Mouse (Mus musculus) stomach, embryonic 14.5 days (tissue): ENCODE results near the gene Tcl1b5. TPM values are rescaled to one million over a fixed set of nuclear protein-coding genes. Genes with fewer than 3 reads are reported as not detected.
"Not testable (repeated sequence)": the region's sequence is repeated elsewhere in the genome, so short reads cannot be mapped to it uniquely, and the experiment has no call there.

ENCODE experiments used
- ATAC-seq: fragments of 200-750 bp; cut with Nextera tagmentation; 2 replicates; pipeline ENCODE4 v1.8.0; 2017; ENCODE audit warnings: low read depth, moderate TSS enrichment; ENCODE audit not compliant: insufficient number of reproducible peaks, insufficient read depth, low FRiP score
- H3K27ac ChIP-seq: fragments of 300-500 bp; sonication (generic); 2 replicates; pipeline ENCODE4 v1.5.1; 2014; ENCODE audit warnings: mild to moderate bottlenecking, low read length, moderate library complexity, mixed read lengths
- H3K27me3 ChIP-seq: fragments of 300-500 bp; sonication (generic); 2 replicates; pipeline ENCODE4 v1.6.1; 2014; ENCODE audit warnings: low read length, control low read depth, mixed read lengths; ENCODE audit not compliant: control insufficient read depth, insufficient read depth
- H3K36me3 ChIP-seq: fragments of 300-500 bp; sonication (generic); 2 replicates; pipeline ENCODE4 v1.6.1; 2014; ENCODE audit warnings: mild to moderate bottlenecking, control low read depth, low read length, moderate library complexity, mixed read lengths; ENCODE audit not compliant: control insufficient read depth, insufficient read depth
- H3K4me1 ChIP-seq: fragments of 300-500 bp; sonication (generic); 2 replicates; pipeline ENCODE4 v1.6.1; 2014; ENCODE audit warnings: low read length, control low read depth, mixed read lengths; ENCODE audit not compliant: control insufficient read depth, insufficient read depth
- H3K4me2 ChIP-seq: fragments of 300-500 bp; sonication (generic); replicated peaks from 2 replicates; pipeline ENCODE4 v1.6.1; 2014; ENCODE audit warnings: low read depth, low read length, control low read depth
- H3K4me3 ChIP-seq: fragments of 300-500 bp; sonication (generic); 2 replicates; pipeline ENCODE4 v1.5.1; 2014; ENCODE audit warnings: low read depth, low read length, control low read depth
- H3K9ac ChIP-seq: fragments of 300-500 bp; sonication (generic); replicated peaks from 2 replicates; pipeline ENCODE4 v1.6.1; 2014; ENCODE audit warnings: low read depth, mild to moderate bottlenecking, control low read depth, low read length, moderate library complexity, mixed read lengths
- H3K9me3 ChIP-seq: fragments of 300-500 bp; sonication (generic); 2 replicates; pipeline ENCODE4 v1.6.1; 2016; ENCODE audit warnings: low read depth, low read length, control low read depth; ENCODE audit not compliant: control insufficient read depth
- whole genome bisulfite sequencing: fragments of 180-500 bp; shearing (Covaris S2); extraction: QIAGEN DNeasy Blood & Tissue Kit; methylation state at CpG from one replicate; pipeline ENCODE4 v1.1.7; 2014; 5-methylcytosine and 5-hydroxymethylcytosine counted together
- polyA plus RNA-seq: library from polyadenylated mRNA; unstranded; fragments of >200 nt; fragmentation: Nextera tagmentation; extraction: Ambion mirVana; gene quantifications from 2 replicates; pipeline ENCODE4 v1.2.1, GENCODE M21; 2014

Gene Tcl1b5
- not detected in 2 replicates for polyA plus RNA-seq

DNA sequence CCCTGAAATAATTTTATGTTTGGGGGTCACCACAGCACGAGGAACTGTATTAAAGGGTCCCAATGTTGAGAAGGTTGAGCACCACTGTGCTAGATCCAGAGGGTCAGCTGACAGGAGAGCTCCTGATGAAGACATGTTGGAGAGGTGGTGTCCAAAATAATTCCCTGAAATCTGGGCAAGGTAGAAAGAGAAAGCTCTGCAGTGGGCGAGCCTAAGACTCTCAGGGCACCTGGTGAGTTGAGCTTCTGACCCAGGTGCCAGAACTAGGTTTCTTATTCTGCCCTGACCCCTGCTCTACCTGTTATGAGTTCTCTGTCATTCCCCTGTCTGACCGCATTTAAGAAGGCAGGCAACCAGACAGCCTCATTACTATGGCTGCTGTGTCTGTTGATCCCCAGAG, at the start of gene Tcl1b5:
Gene Tcl1b5, plus strand, starts transcription at position 301 of the 400 bp plus-strand sequence.
- WGBS = 59% methylated on average over 3 of the region's 3 CpGs
- H3K9me3 ChIP-seq, H3K4me1 ChIP-seq, H3K27ac ChIP-seq, H3K27me3 ChIP-seq, H3K4me3 ChIP-seq, H3K4me2 ChIP-seq, ATAC-seq, H3K36me3 ChIP-seq, H3K9ac ChIP-seq: not testable (repeated sequence)

DNA sequence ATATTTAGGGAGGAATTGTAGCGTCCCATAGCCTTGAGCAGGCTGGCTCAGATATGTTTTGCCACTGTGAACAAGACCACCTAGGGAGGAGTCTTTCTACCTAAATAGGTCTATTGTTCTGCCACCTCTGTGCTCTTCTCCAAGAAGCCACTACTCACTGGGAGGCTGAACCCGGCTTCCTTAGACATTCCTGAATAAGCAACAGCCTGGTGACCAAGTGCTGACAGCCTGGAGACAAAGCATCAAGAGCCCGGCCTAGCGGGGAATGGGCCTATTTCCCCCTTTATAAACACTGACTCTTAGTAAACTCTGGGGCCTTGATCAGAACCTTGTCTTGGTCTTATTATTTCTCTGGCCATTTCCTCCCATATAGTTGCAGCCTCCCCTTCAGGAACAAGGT, 49.6 kb upstream of the Tcl1b5 start:
- no peak overlapping the region for H3K9ac ChIP-seq
- no peaks in the 10 kb centered on the region for H3K4me1 ChIP-seq
- 74% methylated on average over 4 of the region's 4 CpGs for WGBS
- H3K36me3 ChIP-seq = no peaks in the 10 kb centered on the region
- no peak for ATAC-seq
- H3K4me3 ChIP-seq = no peak overlapping the region
- H3K27ac ChIP-seq = no peak overlapping the region
- H3K27me3 ChIP-seq = no peaks in the 10 kb centered on the region
- H3K9me3 ChIP-seq = no peaks in the 10 kb centered on the region
- no peak overlapping the region for H3K4me2 ChIP-seq

DNA sequence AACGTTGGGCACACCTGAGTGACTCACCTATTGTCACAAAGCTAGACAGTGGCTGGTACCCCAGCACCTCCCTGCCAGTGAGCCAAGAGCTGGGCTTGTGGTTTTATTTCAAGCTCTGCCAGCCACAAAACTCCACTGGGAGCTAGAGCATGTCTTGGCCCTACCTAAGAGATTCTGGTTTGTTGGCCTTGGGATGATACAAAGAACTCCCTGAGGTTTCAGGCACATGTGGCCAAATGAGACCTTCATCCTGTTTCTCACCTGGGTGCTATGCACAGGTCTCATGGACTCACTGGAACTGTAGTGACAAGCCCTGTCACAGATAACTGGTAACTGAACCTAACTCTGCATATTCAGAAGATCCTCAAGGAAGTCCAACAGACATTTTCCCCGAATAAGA, 48.5 kb upstream of the Tcl1b5 start:
- no peaks in the 10 kb centered on the region for H3K9me3 ChIP-seq
- no peak overlapping the region for H3K27ac ChIP-seq
- no peak overlapping the region for H3K4me2 ChIP-seq
- no peak for ATAC-seq
- no peak overlapping the region for H3K4me3 ChIP-seq
- no peaks in the 10 kb centered on the region for H3K4me1 ChIP-seq
- WGBS = 86% methylated on average over 2 of the region's 2 CpGs
- H3K36me3 ChIP-seq = no peaks in the 10 kb centered on the region
- no peaks in the 10 kb centered on the region for H3K27me3 ChIP-seq
- H3K9ac ChIP-seq = no peak overlapping the region

DNA sequence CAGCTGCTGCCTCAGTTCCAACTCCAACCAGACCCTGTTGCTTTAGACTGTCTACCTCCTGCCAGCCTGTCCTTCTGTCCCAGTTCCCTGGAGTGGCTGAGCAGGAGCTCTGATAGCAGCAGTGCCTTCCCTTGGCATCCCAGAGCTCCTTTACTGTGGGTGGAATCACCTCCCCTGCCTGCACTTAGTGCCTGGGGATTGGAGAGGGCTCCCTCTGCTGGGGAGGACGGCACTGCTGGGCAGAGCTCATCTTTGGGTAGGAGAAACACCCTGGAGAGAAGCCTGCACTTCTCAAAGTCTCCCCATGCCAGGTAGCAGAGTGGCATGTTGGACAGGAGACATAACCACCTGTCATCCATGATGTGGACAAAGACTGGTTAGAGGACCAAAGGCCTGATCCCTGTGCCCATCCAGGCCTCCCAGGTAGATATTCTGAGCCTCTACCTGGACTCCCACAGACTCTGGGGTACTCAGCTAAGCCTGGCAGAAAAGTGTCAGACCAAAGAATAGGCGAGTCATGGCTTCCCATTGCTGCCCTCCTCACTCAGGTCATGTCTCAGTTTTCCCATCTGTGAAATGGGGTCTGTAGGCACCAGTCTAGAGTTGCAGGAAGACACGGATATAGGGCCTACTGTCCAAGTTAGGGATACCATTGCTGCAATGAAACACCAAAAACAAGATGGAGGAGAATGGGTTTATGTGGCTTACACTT, 46.5 kb upstream of the Tcl1b5 start:
- H3K4me2 ChIP-seq, H3K9ac ChIP-seq, H3K4me1 ChIP-seq, H3K27ac ChIP-seq, H3K4me3 ChIP-seq, H3K27me3 ChIP-seq, H3K9me3 ChIP-seq, H3K36me3 ChIP-seq, ATAC-seq: not testable (repeated sequence)
- WGBS = 61% methylated on average over 3 of the region's 3 CpGs

GRCm38 (mm10) chr12:105134167-105134566, 42.0 kb upstream of the Tcl1b5 start:
- not testable (repeated sequence) for H3K4me2 ChIP-seq, ATAC-seq, H3K36me3 ChIP-seq, H3K9ac ChIP-seq, H3K4me1 ChIP-seq, H3K4me3 ChIP-seq, H3K9me3 ChIP-seq, H3K27me3 ChIP-seq, H3K27ac ChIP-seq
- 66% methylated on average over 2 of the region's 2 CpGs for WGBS

GRCm38 (mm10) chr12:105134826-105135225, 41.3 kb upstream of the Tcl1b5 start:
- not testable (repeated sequence) for H3K9me3 ChIP-seq, ATAC-seq, H3K4me2 ChIP-seq, H3K27ac ChIP-seq, H3K4me3 ChIP-seq, H3K4me1 ChIP-seq, H3K36me3 ChIP-seq, H3K9ac ChIP-seq, H3K27me3 ChIP-seq
- 74% methylated on average over 4 of the region's 4 CpGs for WGBS

DNA sequence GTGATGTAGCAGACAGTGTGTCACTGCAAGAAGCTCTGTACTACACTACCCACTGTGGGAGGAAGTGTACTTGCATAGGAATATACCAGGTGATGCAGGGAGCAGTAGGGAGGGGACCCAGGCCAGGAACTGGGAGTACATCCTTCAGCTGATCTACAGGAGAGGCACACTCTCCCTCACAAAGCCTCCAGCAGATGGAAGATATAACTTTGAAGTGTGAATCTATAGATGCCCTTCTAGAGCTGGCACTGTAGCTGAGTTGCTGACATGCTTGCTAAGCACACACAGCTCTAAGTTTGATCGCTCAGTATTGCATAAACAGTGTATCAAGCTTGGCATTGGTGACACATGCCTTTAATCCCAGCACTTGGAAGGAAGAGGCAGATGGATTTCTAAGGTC, 38.4 kb upstream of the Tcl1b5 start:
- 46% methylated on average over 1 of the region's 1 CpGs for WGBS
- not testable (repeated sequence) for H3K27me3 ChIP-seq, ATAC-seq, H3K27ac ChIP-seq, H3K9me3 ChIP-seq, H3K4me2 ChIP-seq, H3K36me3 ChIP-seq, H3K4me1 ChIP-seq, H3K9ac ChIP-seq, H3K4me3 ChIP-seq

GRCm38 (mm10) chr12:105143096-105143495, 33.0 kb upstream of the Tcl1b5 start:
- no peak overlapping the region for H3K4me2 ChIP-seq
- H3K27ac ChIP-seq = no peak overlapping the region
- no peaks in the 10 kb centered on the region for H3K9me3 ChIP-seq
- no peak overlapping the region for H3K9ac ChIP-seq
- 96% methylated on average over 3 of the region's 3 CpGs for WGBS
- H3K27me3 ChIP-seq = no peaks in the 10 kb centered on the region
- no peak for ATAC-seq
- H3K4me1 ChIP-seq = no peaks in the 10 kb centered on the region
- H3K36me3 ChIP-seq = no peaks in the 10 kb centered on the region
- no peak overlapping the region for H3K4me3 ChIP-seq

DNA sequence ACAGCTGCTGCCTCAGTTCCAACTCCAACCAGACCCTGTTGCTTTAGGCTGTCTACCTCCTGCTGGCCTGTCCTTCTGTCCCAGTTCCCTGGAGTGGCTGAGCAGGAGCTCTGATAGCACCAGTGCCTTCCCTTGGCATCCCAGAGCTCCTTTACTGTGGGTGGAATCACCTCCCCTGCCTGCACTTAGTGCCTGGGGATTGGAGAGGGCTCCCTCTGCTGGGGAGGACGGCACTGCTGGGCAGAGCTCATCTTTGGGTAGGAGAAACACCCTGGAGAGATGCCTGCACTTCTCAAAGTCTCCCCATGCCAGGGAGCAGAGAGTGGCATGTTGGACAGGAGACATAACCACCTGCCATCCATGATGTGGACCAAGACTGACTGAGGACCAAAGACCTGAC, 31.2 kb upstream of the Tcl1b5 start:
- H3K27ac ChIP-seq, H3K9ac ChIP-seq, H3K36me3 ChIP-seq, H3K4me3 ChIP-seq, H3K4me2 ChIP-seq, H3K4me1 ChIP-seq, H3K27me3 ChIP-seq, H3K9me3 ChIP-seq, ATAC-seq: not testable (repeated sequence)
- 50% methylated on average over 1 of the region's 1 CpGs for WGBS
